Mouse (Mus musculus) intestine, postnatal 0 days (tissue): Measurements from ENCODE around the gene Sp4. TPM values are rescaled to one million over a fixed set of nuclear protein-coding genes. Genes with fewer than 3 reads are reported as not detected.

Experiments used
- ATAC-seq: fragments of 200-750 bp; cut with Nextera tagmentation; 2 replicates; pipeline ENCODE4 v1.8.0; 2017; ENCODE audit warnings: mild to moderate bottlenecking, moderate TSS enrichment, moderate library complexity
- H3K27ac ChIP-seq: fragments of 300-500 bp; sonication (generic); 2 replicates; pipeline ENCODE4 v1.5.1; 2014; ENCODE audit warnings: mild to moderate bottlenecking, low read depth, low read length, moderate library complexity
- H3K27me3 ChIP-seq: fragments of 300-500 bp; sonication (generic); replicated peaks from 2 replicates; pipeline ENCODE4 v1.6.1; 2014; ENCODE audit warnings: low read length, mixed read lengths; ENCODE audit not compliant: control insufficient read depth, insufficient read depth
- H3K36me3 ChIP-seq: fragments of 300-500 bp; sonication (generic); 2 replicates; pipeline ENCODE4 v1.6.1; 2014; ENCODE audit warnings: mild to moderate bottlenecking, moderate library complexity; ENCODE audit not compliant: control insufficient read depth, insufficient read depth
- H3K4me1 ChIP-seq: fragments of 300-500 bp; sonication (generic); replicated peaks from 2 replicates; pipeline ENCODE4 v1.6.1; 2014; ENCODE audit warnings: antibody characterized with exemption, low read length, mixed read lengths; ENCODE audit not compliant: control insufficient read depth, insufficient read depth
- H3K4me2 ChIP-seq: fragments of 300-500 bp; sonication (generic); replicated peaks from 2 replicates; pipeline ENCODE4 v1.6.1; 2014; ENCODE audit warnings: low read depth, mild to moderate bottlenecking, moderate library complexity
- H3K4me3 ChIP-seq: fragments of 300-500 bp; sonication (generic); 2 replicates; pipeline ENCODE4 v1.5.1; 2014; ENCODE audit warnings: low read depth, low read length
- H3K9ac ChIP-seq: fragments of 300-500 bp; sonication (generic); 2 replicates; pipeline ENCODE4 v1.6.1; 2014; ENCODE audit warnings: mild to moderate bottlenecking, low read depth, low read length
- H3K9me3 ChIP-seq: fragments of 300-500 bp; sonication (generic); 2 replicates; pipeline ENCODE4 v1.6.1; 2016; ENCODE audit warnings: mixed run types; ENCODE audit not compliant: control insufficient read depth
- CTCF ChIP-seq: sonication (generic); IDR thresholded peaks from 2 replicates; pipeline ENCODE4 v1.5.1; 2016; ENCODE audit warnings: low read depth, mild to moderate bottlenecking, control low read depth, antibody characterized with exemption, moderate library complexity
- WGBS: fragments of 180-500 bp; shearing (Covaris S2); extraction: QIAGEN DNeasy Blood & Tissue Kit; methylation state at CpG from one replicate; pipeline ENCODE4 v1.1.7; 2014; 5-methylcytosine and 5-hydroxymethylcytosine counted together
- polyA plus RNA-seq: library from polyadenylated mRNA; unstranded; fragments of >200 nt; fragmentation: Nextera tagmentation; extraction: Ambion mirVana; gene quantifications from 2 replicates; pipeline ENCODE4 v1.2.1, GENCODE M21; 2015

Gene Sp4
- polyA plus RNA-seq, 1 experiment from 2014 or later: 2.0 TPM

GRCm38 (mm10) chr12:118301866-118302835, 911 bp upstream of the Sp4 start:
- Histone ChIP-seq H3K4me2 (peak overlapping the region; percentile 92), H3K4me1 (no peaks in the 10 kb centered on the region), H3K27ac (peak overlapping the region; percentile 98), H3K27me3 (no peaks in the 10 kb centered on the region), H3K36me3 (no peaks in the 10 kb centered on the region), H3K9ac (peak overlapping the region; percentile 81), H3K9me3 (no peaks in the 10 kb centered on the region), H3K4me3 (peak overlapping the region; percentile 86)
- under 1% methylated on average over 68 of the region's 74 CpGs for WGBS
- peak; percentile 93 for ATAC-seq
- peak; percentile 61 for TF ChIP-seq CTCF

GRCm38 (mm10) chr12:118300754-118301071, 527 bp downstream of the Sp4 start:
- no peak for ATAC-seq
- no peaks in the 10 kb centered on the region for H3K9me3 ChIP-seq
- WGBS: 0% methylated on average over 13 of the region's 13 CpGs
- no peaks in the 10 kb centered on the region for H3K27me3 ChIP-seq
- TF ChIP-seq CTCF: peak; percentile 41
- no peaks in the 10 kb centered on the region for H3K4me1 ChIP-seq
- peak overlapping the region; percentile 92 for H3K4me2 ChIP-seq
- peak overlapping the region; percentile 98 for H3K27ac ChIP-seq
- H3K9ac ChIP-seq: peak overlapping the region; percentile 57
- H3K36me3 ChIP-seq: no peaks in the 10 kb centered on the region
- peak overlapping the region; percentile 86 for H3K4me3 ChIP-seq

GRCm38 (mm10) chr12:118299956-118300355, 1.3 kb downstream of the Sp4 start:
- no peak overlapping the region for H3K9ac ChIP-seq
- H3K4me2 ChIP-seq: no peak overlapping the region; the same call in 1 of the 2 replicates
- H3K27me3 ChIP-seq: no peaks in the 10 kb centered on the region
- H3K9me3 ChIP-seq: no peaks in the 10 kb centered on the region
- no peak overlapping the region for H3K4me3 ChIP-seq
- WGBS: 29% methylated on average over 6 of the region's 6 CpGs
- no peaks in the 10 kb centered on the region for H3K36me3 ChIP-seq
- TF ChIP-seq CTCF: no peak
- no peak overlapping the region for H3K27ac ChIP-seq
- no peak for ATAC-seq
- no peaks in the 10 kb centered on the region for H3K4me1 ChIP-seq

GRCm38 (mm10) chr12:118299172-118299571, 2.1 kb downstream of the Sp4 start:
- Histone ChIP-seq H3K36me3 (no peaks in the 10 kb centered on the region), H3K9ac (no peak overlapping the region), H3K4me2 (no peak overlapping the region), H3K9me3 (no peaks in the 10 kb centered on the region), H3K4me1 (no peaks in the 10 kb centered on the region), H3K4me3 (no peak overlapping the region), H3K27ac (no peak overlapping the region), H3K27me3 (no peaks in the 10 kb centered on the region)
- no peak for ATAC-seq
- no peak for TF ChIP-seq CTCF
- WGBS: 82% methylated on average over 9 of the region's 9 CpGs

DNA sequence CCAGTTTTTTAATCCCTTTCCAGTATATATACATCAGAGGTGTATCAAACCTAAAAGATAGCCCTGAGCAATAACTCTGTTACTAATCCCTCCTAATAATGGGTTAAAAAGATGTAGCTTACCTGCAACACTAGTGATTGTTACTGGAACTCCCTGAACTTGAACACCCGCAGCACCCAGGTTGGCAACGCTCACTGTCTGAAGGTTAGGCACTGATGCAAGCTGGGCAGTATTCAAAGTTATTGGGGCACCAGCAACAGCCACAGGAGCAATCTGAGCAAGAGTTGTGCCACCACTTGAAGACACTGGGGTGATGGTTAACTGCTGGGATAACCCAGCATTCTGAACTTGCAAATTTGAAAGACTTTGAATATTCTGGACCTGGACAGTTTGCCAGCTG, 2.7 kb downstream of the Sp4 start:
- Histone ChIP-seq H3K4me2 (no peak overlapping the region), H3K36me3 (no peaks in the 10 kb centered on the region), H3K4me1 (no peaks in the 10 kb centered on the region), H3K4me3 (no peak overlapping the region), H3K9me3 (no peaks in the 10 kb centered on the region), H3K27ac (no peak overlapping the region), H3K27me3 (no peaks in the 10 kb centered on the region), H3K9ac (no peak overlapping the region)
- no peak for ATAC-seq
- TF ChIP-seq CTCF: no peak
- WGBS: 85% methylated on average over 2 of the region's 2 CpGs

GRCm38 (mm10) chr12:118296236-118296635, 5.0 kb downstream of the Sp4 start:
- Histone ChIP-seq H3K27me3 (no peaks in the 10 kb centered on the region), H3K9ac (no peak overlapping the region), H3K36me3 (no peaks in the 10 kb centered on the region), H3K9me3 (no peaks in the 10 kb centered on the region), H3K4me2 (no peak overlapping the region), H3K4me1 (no peaks in the 10 kb centered on the region), H3K4me3 (no peak overlapping the region), H3K27ac (no peak overlapping the region)
- TF ChIP-seq CTCF: no peak
- ATAC-seq: no peak
- WGBS: 58% methylated on average over 2 of the region's 2 CpGs
